Mouse (Mus musculus): Measurements from ENCODE around the gene Itga1. TPM values are rescaled to one million over a fixed set of nuclear protein-coding genes. Genes with fewer than 3 reads are reported as not detected.

The Itga1 gene
- 18.2 and 18.7 TPM in 2 replicates for total RNA-seq (2014; fragmentation: Nextera tagmentation)
- total RNA-seq (2017), result 12.8 and 14.5 TPM in 2 replicates

- peak; percentile 75 for ATAC-seq (replicated peaks; ENCODE audit: poor library complexity, severe bottlenecking)
Measured at GRCm38 (mm10) chr13:115101355-115102191, at the start of gene Itga1, which contains the start of gene Gm49395. Gene Itga1 (minus strand): TSS chr13:115101964. Gene Gm49395 (minus strand): TSS chr13:115101921.

GRCm38 (mm10) chr13:115150602-115151001, 48.8 kb upstream of the Itga1 start:
- no peak for ATAC-seq (replicated peaks; ENCODE audit: poor library complexity, severe bottlenecking)

GRCm38 (mm10) chr13:115149849-115150248, 48.1 kb upstream of the Itga1 start:
- peak; percentile 88 for ATAC-seq (replicated peaks; ENCODE audit: poor library complexity, severe bottlenecking)

- ATAC-seq (replicated peaks; ENCODE audit: poor library complexity, severe bottlenecking), result no peak
Measured at GRCm38 (mm10) chr13:115143575-115143974, 41.8 kb upstream of the Itga1 start.

GRCm38 (mm10) chr13:115142066-115142465, 40.3 kb upstream of the Itga1 start:
- ATAC-seq (replicated peaks; ENCODE audit: poor library complexity, severe bottlenecking), result peak; percentile 94

- no peak for ATAC-seq (replicated peaks; ENCODE audit: poor library complexity, severe bottlenecking)
Measured at GRCm38 (mm10) chr13:115138513-115138912, 36.7 kb upstream of the Itga1 start.

GRCm38 (mm10) chr13:115136761-115137160, 35.0 kb upstream of the Itga1 start:
- ATAC-seq (replicated peaks; ENCODE audit: poor library complexity, severe bottlenecking), result peak; percentile 88

DNA sequence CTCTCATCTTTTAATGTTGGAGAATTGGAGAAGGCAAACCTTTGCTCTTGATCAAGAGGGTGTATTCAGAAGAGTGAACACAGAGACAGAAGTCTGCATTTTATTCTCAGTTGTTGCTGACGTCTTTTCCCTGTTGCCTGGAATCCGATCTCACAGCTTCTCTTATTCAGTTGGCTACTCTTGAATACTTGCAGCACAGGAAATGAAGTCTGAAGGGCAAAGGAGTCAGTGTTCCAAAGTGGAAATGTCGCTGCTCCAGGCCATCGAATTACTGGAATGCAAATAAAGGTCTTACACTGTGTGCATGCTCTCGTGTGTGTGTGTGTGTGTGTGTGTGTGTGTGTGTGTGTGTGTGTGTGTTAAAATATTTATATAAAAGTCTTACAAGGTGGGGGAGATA, 30.7 kb upstream of the Itga1 start:
- no peak for ATAC-seq (replicated peaks; ENCODE audit: poor library complexity, severe bottlenecking)

- ATAC-seq (replicated peaks; ENCODE audit: poor library complexity, severe bottlenecking), result no peak
Measured at GRCm38 (mm10) chr13:115131381-115131780, 29.6 kb upstream of the Itga1 start.

DNA sequence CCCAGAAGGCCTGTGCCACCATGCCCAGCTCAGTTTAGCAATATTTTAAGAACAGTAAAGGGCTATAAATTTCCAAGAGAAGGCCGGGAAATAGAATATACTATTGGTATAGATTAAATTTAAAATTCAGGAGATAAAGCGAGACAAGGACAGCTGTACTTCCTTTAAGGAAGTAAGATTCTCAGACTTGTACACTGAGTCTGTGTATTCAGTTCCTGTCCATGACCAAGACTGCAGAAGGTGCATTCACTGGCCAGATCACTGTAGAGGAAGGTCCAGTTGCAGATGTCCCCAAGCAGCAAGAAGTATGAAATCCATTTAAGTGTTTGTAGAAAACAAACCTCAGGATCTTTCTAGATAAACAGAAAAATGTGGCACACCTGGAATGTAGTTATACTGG, 28.3 kb upstream of the Itga1 start:
- ATAC-seq (replicated peaks; ENCODE audit: poor library complexity, severe bottlenecking), result peak; percentile 76

- ATAC-seq (replicated peaks; ENCODE audit: poor library complexity, severe bottlenecking), result no peak
Measured at GRCm38 (mm10) chr13:115127826-115128225, 26.1 kb upstream of the Itga1 start.

GRCm38 (mm10) chr13:115126534-115126933, 24.8 kb upstream of the Itga1 start:
- no peak for ATAC-seq (replicated peaks; ENCODE audit: poor library complexity, severe bottlenecking)

GRCm38 (mm10) chr13:115125130-115125529, 23.4 kb upstream of the Itga1 start:
- no peak for ATAC-seq (replicated peaks; ENCODE audit: poor library complexity, severe bottlenecking)

GRCm38 (mm10) chr13:115124521-115124920, 22.8 kb upstream of the Itga1 start:
- no peak for ATAC-seq (replicated peaks; ENCODE audit: poor library complexity, severe bottlenecking)

GRCm38 (mm10) chr13:115118756-115119155, 17.0 kb upstream of the Itga1 start:
- no peak for ATAC-seq (replicated peaks; ENCODE audit: poor library complexity, severe bottlenecking)

DNA sequence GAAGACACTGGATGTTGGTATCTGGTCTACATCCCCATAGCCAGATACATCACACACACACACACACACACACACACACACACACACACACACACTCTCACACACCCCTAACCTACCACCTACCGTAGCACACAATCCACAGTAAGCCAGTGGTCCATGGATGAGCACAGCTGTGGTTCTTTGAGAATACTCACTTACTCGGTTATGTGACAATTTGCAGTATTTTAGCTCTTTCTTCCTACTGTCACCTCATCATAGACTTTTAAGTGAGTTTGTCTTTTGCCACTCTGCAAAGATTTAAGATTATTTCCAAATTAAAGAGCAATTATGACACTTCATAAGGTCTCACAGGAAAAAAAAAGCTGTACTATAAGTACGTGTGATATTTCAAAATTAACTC, 16.4 kb upstream of the Itga1 start:
- no peak for ATAC-seq (replicated peaks; ENCODE audit: poor library complexity, severe bottlenecking)

DNA sequence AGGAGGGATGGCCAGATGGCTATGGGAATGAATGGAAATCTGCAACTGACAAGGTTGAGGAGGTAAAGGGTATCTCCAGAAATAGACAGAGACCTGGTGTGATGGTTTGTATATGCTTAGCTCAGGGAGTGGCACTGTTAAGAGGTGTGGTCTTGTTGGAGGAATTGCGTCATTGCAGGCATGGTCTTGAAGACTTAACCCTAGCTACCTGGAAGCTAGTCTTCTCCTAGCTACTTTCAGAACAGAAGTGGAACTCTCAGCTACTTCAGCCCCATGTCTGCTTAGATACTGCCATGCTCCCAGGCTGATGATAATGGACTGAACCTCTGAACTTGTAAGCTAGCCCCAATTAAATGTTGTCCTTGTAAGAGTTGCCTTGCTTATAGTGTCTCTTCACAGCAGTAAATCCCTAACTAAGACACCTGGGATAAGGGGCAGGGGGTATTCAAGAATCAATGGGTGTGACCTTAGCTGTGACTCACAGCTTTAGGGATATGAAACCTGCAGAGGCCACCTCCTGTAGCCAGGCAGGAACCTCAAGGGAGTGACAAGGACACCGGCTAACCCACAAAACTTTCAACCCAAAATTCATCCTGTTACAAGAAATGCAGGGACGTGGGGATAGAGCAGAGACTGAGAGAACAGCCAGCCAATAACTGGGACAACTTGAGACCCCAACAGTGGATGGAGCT, 15.3 kb upstream of the Itga1 start:
- ATAC-seq (replicated peaks; ENCODE audit: poor library complexity, severe bottlenecking), result peak; percentile 89

GRCm38 (mm10) chr13:115109628-115110027, 7.9 kb upstream of the Itga1 start:
- ATAC-seq (replicated peaks; ENCODE audit: poor library complexity, severe bottlenecking), result no peak

GRCm38 (mm10) chr13:115107436-115107835, 5.7 kb upstream of the Itga1 start:
- ATAC-seq (replicated peaks; ENCODE audit: poor library complexity, severe bottlenecking), result peak; percentile 19; the same call in 1 of the 2 replicates

DNA sequence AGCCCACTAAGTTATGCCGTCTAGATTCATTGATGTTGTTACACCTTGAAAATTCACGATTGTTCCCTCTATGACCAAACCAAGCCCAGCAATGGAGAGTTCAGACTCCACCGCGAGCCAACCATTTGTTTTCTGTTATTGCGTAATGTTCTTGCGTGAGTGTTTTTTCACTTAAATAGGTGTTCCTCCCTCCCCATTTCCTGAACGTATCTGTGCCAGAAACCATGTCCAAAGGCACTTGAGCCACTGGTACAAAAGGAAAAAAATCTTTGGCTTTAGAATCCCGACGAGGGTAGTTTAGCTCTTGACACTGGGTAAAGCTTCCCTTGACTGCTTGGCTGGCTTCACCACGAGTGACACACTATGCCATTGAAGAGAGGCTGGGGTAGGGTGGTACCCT, 4.4 kb upstream of the Itga1 start:
- ATAC-seq (replicated peaks; ENCODE audit: poor library complexity, severe bottlenecking), result no peak

GRCm38 (mm10) chr13:115102754-115103153, 990 bp upstream of the Itga1 start:
- peak; percentile 54 for ATAC-seq (replicated peaks; ENCODE audit: poor library complexity, severe bottlenecking)
